Mouse (Mus musculus) megakaryocyte, adult 5-6 weeks (primary cell): ENCODE data around the gene 4933405L10Rik. TPM values are rescaled to one million over a fixed set of nuclear protein-coding genes. Genes with fewer than 3 reads are reported as not detected.

ENCODE experiments used
- ATAC-seq: 2 replicates; pipeline ENCODE4 v1.8.0; 2016; ENCODE audit warnings: mild to moderate bottlenecking, inconsistent platforms; ENCODE audit not compliant: poor library complexity, severe bottlenecking
- total RNA-seq, 2 experiments: library from RNA; stranded (forward) in 1 of 2; stranded (reverse) in 1 of 2; fragments of 153-499, 151-499 nt in 1 of 2; fragments of 221-1000, 200-1000 nt in 1 of 2; gene quantifications; 2 replicates each; pipeline versions ENCODE4 v1.2.3 to v1.2.4; 2015 to 2017

Gene 4933405L10Rik
- total RNA-seq (2015) (not detected in 2 replicates), total RNA-seq (2017) (not detected in 2 replicates)

DNA sequence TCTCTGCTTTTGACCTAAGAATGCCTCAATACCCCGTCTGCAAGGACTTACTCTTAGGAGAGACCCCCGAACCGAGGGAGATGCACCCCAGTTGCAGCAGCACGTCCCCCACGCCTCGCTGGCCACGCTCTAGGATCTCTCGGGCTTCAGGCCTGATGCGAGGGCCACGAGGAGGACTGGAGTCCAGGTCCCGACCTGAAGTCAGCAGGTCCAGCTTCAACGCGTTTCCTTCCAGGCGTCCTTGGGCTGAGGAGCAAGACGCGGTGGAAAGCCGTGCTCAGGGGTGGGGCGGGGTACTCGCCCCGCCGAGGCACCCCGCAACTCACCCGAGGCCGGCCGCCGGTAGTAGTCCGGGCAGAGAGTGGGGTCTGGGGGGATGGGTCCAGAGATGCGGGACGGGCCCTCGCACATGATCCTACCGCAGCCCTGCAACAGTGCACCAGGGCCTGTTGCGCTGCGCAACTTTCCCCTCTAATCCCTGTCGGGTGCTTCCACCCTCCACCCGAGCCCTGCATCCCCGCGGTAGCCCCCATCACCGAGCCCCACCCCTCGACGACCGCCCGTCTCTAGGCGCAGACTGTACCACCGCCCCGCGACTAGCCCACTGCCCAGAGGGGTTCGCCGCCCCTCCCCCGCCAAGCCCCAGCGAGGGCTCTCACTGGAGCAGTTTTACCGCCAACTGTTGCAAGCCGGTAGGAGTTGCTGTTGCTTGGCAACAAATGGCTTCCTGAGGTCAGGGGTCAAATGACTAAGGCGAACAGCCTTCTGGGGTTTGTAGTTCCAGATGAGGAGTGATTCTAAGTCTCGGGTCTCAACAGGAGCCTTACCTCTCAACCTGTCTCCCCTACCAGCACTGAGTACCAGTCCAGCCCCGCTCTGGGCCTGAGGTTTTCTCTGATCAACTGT is at the start of gene 4933405L10Rik, which contains the start of gene Enkd1:
Gene 4933405L10Rik (plus strand): TSS at position 158 of the 906 bp plus-strand sequence.
Gene Enkd1 (minus strand): TSS at position 713 of the 906 bp plus-strand sequence.
- peak; percentile 97 for ATAC-seq

DNA sequence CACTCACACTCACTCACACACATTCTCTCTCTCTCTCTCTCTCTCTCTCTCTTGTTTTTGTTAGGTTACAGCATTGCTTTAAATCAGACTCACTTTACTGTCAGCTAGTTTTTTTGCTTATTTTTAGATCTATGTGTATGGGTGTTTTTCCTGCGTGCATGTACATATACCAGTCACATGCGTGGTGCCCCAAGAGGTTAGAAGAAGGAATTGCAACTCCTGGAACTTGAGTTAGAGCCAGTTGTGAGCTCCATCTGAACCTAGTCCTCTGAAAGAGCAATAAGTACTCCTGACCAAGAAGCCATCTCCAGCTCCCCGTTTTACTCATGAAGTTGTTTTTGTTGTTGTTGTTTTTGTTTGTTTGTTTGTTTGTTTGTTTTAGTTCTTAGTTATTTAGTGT is 46.3 kb upstream of the 4933405L10Rik start:
- ATAC-seq, result peak; percentile 70

DNA sequence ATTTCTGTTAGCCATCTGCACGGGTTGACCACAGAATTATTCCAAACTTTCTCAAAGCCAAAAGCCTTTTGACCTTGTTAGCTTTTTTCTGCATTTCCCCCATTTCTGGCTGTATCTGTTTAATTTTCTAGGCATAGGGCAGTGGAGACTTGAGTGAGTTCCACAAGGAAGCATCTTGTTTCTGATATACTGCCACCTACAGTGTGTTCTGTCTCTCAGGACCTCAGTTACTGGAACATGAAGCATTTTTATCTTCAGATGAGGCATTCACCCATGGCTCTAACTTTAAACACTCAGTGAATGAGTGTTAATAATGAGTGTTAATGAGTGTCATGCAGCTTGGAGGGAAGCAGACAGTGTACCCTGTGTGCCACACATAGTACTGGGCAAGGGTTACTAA is 29.6 kb upstream of the 4933405L10Rik start:
- ATAC-seq, result no peak

DNA sequence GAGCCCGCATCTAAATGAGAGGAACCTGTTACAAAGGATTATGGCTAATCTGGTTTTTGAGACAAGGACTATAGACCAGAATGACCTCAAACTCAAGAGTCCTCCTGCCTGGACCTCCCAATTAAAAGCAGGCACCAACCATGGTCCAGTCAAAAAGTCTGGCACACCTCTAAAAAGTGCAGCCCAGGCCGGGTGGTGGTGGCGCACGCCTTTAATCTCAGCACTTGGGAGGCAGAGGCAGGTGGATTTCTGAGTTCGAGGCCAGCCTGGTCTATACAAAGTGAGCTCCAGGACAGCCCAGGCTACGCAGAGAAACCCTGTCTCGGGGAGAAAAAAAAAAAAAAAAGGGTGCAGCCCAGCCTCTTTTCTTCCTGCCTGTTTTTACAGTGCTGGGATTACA is 22.1 kb upstream of the 4933405L10Rik start:
- no peak for ATAC-seq

DNA sequence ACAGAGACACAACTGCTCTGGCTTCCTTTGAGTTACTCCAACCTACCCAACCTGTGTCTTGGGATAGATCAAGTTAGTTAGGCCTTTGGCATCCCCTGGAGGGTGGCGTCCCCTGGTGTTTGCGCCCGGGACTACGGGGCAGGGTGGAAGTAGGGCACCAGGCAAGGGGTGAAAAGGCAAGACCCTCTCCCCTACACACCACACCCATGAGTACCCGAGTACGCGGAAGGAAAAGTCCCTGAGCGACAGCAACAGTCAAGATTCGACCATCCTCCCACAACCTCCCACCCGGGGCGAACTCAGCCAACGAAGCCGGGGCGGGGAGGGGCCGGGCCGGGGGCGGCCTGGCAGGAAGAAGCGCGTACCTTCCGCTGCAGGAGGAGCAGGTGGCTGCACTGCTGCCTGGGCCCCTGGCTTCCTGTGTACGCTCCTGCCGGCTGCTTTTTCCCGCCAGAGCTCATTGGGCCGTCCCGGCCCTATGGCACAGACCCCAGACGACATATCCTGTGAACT is 21.6 kb upstream of the 4933405L10Rik start, which contains the start of gene Carmil2:
Gene Carmil2 (plus strand): TSS at position 479 of the 513 bp plus-strand sequence.
- peak; percentile 83 for ATAC-seq

DNA sequence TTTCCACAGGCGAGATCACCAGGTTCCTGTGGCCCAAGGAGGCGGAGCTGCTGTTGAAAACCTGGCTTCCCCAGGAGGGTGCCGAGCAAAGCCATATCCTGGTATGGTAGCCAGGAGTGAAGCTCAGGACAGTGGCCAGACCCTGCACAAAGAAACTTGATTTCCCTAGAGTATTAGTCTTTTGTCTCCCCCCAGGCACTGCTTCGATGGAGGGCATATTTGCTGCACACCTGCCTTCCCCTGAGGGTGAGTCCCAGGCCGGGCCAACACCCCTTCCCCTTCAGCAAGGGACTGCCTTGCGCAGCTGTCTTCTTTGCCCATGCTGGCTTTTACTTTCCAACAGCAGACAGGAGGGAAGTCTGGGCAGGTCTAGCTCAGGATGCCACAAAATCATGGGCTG is 20.9 kb upstream of the 4933405L10Rik start:
- no peak for ATAC-seq

DNA sequence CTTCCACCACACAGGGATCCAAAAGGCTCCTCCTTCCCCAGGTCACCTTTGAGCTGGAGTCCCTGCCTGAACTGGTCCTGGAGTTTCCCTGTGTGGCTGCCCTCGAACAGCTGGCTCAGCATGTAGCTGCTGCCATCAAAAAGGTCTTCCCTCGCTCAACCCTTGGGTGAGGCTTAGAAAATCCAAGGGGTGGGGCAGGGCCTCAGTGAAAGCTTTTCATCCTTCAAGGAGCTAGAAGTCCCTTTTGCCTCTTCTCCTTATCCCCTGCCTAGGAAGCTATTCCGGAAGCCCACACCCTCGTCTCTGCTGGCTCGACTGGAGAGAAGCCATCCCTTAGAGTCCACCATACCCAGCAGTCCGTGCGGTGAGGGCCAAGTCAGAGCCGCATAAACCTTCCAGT is 19.9 kb upstream of the 4933405L10Rik start:
- no peak for ATAC-seq

DNA sequence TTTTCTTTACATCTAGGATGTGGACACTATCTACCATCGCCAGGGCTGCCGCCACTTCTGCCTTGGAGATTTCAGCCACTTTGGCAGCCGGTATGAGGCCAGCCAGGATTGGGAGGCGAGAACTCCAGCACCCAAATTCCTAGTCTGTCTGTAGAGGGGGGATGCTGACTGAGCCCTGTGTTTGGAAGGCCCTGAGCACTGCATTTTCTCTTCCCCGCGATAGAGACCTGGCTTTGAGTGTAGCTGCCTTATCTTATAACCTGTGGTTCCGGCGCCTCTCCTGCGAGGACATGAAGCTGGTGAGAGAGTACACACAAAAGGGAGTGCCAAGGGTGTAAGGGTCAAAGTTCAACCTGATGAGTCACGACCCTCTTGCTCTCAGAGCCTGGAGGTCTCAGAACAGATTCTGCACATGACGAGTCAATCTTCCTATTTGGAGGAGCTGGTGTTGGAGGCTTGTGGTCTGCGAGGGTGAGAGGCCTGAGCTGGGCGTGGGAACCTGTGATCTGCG is 19.2 kb upstream of the 4933405L10Rik start:
- no peak for ATAC-seq

DNA sequence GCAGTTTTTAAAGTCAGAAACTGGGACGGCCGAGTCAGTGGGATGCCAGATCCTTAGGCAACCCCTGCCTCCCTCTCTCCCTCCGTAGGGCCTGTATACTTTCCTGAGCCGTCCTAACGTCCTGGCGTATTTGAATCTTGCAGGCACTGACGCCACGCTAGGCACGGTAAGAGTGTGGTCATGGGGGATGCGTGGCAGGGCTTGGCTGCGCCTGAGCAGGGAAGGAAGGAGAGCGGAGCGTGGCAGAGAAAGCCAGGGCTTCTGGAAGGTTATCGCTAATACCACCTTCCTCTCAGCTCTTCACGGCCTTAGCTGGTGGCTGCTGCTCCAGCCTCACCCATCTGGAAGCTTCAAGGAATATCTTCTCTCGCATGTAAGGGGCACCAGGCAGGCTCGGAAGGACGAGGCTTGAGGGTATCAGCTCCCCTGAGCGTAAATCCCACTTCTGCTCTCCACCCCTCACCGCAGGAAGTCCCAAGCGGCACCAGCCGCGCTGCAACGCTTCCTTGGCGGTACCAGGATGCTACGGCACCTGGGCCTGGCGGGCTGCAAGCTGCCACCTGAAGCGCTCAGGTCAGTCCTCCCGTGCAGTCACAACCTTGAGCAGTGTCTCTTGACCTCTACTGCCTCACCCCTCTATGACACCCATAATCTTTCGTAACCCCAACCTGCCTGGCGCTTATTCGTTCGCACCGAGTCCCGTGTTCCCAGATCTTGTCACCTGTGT is 18.0 kb upstream of the 4933405L10Rik start:
- no peak for ATAC-seq

DNA sequence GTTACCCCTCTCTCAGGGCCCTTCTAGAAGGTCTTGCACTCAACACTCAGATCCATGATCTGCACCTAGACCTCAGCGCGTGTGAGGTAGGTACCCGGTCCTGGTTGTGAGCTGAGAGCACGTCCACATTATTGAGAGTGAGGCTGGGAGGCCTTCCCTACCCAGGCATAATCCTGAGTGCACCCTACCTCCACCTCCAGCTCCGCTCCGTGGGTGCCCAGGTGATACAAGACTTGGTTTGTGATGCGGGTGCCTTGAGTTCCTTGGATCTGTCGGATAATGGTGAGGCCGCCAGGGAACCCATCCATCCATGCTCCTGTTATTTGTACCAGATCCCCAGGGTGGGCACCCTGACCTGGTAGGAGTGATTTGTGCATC is 17.5 kb upstream of the 4933405L10Rik start:
- no peak for ATAC-seq

DNA sequence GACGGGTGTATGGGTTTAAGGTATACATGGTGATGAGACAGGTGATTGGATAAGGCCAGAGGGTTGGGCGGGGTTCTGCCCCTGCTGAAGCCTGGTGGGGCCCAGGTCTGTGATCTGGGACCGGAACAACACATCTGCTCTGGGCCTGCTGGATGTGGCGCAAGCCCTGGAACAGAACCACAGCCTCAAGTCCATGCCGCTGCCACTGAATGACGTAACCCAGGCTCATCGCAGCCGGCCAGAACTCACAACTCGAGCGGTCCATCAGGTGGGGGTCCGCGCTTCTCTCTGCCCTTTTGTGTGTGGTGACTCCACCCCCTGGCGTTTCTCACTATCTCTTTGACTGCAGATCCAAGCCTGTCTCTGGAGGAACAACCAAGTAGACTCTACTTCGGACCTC is 16.5 kb upstream of the 4933405L10Rik start:
- peak; percentile 50 for ATAC-seq

DNA sequence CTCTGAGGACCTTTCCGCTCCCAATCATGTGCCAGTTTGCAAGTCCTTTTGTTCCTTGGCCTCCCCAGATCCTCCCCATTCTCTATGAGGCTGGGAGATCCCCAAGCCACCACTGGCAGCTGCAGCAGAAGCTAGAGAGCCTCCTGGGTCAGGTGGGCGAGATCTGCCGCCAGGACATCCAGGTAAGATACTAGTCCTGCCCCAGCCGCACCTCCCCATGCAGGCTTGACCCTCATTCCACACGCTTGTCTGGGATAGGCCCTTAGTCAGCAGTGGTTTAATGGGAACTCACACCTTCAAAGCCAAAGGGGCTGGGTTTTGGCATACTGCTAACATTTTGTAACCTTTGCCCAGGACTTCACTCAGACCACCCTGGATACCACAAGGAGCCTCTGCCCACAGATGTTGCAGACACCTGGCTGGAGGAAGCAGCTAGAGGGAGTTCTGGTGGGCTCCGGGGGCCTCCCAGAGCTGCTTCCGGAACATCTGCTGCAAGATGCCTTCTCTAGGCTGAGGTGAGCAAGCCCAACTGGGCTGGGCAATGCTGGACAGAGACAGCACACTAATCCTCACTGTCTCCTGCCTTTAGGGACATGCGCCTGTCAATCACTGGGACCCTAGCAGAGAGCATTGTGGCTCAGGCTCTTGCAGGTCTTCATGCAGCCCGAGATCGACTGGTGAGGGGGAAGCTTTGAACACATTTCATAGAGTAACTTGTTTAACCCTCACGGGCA is 14.8 kb upstream of the 4933405L10Rik start:
- ATAC-seq, result no peak

DNA sequence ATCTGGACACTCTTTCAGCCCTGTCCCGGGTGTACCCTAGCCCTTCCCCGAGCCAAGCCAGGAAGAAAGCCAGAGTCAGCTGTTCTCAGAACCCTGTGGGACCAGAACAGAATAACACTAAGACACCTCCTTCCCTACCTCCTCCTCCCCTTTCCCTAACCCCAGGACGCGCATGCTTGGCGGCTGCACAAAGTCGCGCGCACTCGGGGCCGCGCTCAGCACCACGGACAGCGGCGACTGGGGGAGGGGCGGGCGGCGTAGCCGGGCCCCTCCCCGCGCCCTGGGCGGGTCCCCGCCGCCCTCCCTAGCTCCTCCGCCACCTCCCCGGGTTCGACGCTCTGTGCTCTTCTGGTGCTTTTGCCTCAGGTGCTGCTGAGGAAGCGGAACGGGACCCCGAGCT is 13.8 kb upstream of the 4933405L10Rik start:
- no peak for ATAC-seq

DNA sequence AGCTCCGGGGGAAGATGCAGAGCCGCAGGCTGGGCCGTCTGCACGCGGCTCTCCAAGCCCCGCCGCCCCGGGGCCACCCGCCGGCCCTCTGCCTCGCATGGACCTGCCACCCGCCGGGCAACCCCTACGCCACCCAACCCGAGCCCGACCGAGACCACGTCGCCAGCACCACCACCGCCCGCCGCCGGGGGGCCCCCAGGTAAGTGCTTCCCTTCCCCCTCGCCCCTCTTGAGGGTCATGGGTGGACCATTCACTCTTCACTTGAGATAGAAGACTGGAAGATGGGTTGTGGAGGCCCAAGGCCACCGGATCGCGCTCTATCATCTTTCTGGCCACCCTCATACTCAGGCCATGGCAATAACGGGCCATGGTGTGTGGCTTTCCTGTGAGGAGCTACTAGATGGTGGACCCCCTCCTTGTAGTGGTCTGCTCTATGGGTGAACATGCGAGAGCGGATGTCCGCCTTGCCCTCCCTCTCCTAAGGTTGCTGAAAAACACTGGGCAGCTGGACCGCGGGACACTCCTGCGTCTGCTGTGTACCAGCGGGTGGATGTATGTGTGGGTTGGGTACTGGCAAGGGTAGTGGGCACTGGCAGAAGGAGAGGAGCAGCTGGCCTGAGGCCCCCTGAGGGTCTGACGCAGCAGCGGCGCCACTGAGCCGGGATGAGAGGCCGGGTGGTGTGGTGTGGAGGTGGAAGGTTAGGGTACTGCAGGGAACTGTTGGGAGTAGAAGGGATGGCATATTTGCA is 13.2 kb upstream of the 4933405L10Rik start:
- ATAC-seq, result no peak

DNA sequence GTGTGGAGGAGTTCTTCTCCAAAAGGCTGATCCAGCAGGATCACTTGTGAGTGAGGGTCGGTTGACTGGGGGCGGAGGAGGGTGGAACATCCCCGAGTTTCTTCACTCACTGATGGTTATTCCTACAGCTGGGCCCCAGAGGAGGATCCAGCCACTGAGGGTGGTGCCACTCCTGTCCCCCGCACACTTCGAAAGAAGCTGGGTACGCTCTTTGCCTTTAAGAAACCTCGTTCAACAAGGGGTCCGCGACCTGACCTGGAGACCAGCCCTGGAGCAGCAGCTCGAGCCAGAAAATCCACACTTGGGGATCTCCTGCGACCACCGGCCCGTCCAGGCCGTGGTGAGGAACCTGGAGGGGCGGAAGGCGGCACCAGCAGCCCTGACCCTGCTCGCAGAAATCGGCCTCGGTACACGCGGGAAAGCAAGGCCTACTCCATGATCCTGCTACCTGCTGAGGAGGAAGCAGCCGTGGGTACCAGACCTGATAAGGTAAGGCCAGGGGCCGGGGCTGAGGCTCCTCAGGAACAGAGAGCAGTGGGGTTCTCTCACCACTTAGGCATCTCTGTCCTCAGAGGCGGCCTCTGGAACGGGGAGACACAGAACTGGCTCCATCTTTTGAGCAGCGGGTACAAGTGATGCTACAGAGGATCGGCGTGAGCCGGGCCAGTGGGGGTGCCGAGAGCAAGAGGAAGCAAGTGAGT is 12.2 kb upstream of the 4933405L10Rik start:
- no peak for ATAC-seq

DNA sequence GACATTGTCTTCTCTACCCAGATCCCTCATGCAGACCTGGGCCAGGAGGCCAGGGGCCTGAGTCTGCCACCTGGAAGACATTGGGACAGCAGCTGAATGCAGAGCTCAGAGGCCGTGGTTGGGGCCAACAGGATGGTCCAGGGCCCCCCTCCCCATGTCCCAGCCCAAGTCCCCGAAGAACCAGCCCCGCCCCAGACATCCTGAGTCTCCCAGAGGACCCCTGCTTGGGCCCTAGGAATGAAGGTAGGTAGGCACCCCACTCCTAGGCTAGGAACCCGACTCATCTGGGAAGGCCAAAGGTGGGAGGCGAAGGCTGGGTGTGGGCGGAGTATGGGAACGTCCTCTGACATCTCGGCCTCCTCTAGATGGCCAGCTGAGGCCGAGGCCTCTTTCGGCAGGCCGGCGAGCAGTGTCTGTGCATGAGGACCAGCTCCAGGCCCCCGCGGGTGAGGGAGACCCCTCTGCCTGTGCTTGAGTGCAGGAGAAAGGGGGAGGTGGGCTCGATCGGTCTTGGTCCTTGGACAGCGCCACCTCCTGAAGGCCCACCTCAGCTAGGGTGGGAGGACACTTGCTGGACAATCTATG is 10.2 kb upstream of the 4933405L10Rik start:
- no peak for ATAC-seq

DNA sequence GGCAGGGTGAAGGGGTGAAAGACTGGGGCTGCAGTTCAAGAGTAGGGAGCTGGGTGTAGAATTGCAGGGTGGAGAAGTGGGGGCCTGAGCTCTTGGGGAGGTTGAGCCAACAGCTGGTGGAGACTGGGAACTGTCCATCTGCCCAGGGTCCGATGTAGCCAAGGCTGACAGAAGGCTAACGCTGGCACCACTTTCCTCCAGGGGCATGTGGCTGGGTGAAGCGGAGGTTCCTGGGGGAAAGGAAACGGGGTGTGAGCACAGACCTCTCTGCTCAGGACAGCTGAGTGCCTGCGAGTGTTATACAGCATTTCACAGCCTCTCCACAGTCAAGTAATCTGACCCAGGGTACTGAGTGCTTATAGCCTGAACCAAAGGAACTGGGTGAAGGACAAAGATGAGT is 8.7 kb upstream of the 4933405L10Rik start:
- no peak for ATAC-seq

DNA sequence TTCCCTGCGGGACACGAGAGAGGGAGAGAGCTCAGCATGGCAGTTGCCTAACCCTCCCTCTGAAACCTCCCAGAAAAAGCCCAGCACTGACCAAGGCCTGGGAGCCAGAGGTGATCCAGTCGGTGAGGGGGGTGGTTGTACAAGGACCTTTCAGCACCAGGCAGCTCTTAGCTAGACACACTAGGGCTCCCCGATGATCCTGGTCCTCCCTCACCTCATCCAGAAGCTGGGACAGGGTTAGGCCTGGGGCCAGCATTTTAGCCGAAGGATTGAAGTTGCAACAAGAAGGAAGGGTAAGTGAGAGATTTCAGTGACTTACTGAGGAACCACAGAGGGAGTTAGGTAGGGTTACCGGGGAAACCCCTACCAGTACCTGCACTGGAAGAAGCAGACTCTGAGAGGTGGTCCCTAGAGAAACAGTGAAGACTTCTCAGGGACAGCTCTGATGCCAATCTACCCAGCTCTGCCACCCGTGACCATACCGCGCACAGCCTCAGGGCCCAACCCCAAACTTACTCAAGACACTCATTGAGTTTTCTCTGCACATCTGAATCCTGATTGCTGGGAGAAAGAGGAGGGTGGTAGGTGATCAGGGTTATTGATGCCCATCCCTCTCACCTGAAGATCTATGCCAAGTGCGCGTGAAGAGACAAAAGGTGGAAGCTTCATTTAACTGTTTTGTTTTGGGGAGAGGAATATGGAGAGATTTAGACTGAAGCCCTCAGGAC is 7.8 kb upstream of the 4933405L10Rik start:
- no peak for ATAC-seq
